In genomic region chr16:20213591-20214226, GRCm38 (mm10) we compare ENCODE assay signal across 9 mouse cellular contexts. TPM values are rescaled to one million over a fixed set of nuclear protein-coding genes. Genes with fewer than 3 reads are reported as not detected.
A peak's percentile ranks its signal among the peaks of the same experiment; 100 is the strongest.
DNase-seq lines count a peak whose midpoint lies in the region; ATAC-seq lines count a peak whose summit lies in the region.
"Had no signal": no experiment of that assay in that cellular context is flagged by ENCODE, and none has a peak within 500 bp of the region (broad histone marks: within the 10 kb centered on the region; RNA-seq: fewer than 3 reads in every experiment).

No protein-coding gene starts in this region.

- no peaks in the 10 kb centered on the region for H3K9me3 ChIP-seq in heart, embryonic 10.5 days
- H3K9me3 ChIP-seq in heart, embryonic 12.5 days (replicated peaks), result no peaks in the 10 kb centered on the region
- no peaks in the 10 kb centered on the region for H3K9me3 ChIP-seq in liver, embryonic 13.5 days (replicated peaks)
- H3K9me3 ChIP-seq: limb, embryonic 13.5 days had no signal

- peak; percentile 70 for DNase-seq in heart, embryonic 10.5 days (ENCODE audit: low spot score)
- DNase-seq in 416B (ENCODE audit: low read depth), result peak; percentile 78
- DNase-seq in Muller cell, postnatal 12 days (ENCODE audit: inconsistent ontology term), result peak; percentile 7
- peak; percentile 56 for DNase-seq in cerebellum, adult 9-11 months
- peak; percentile 22 for DNase-seq in liver, embryonic 13.5 days
- DNase-seq in telencephalon, adult 2 months (ENCODE audit: low read depth, low spot score), result peak; percentile 36

- no peaks in the 10 kb centered on the region for H3K4me1 ChIP-seq in heart, embryonic 10.5 days
- no peaks in the 10 kb centered on the region for H3K4me1 ChIP-seq in heart, embryonic 12.5 days (replicated peaks)
- no peaks in the 10 kb centered on the region for H3K4me1 ChIP-seq in liver, embryonic 13.5 days (replicated peaks)
- H3K4me1 ChIP-seq: limb, embryonic 13.5 days had no signal

- H3K36me3 ChIP-seq in heart, embryonic 10.5 days, result peaks cover 89% of the 10 kb centered on the region
- H3K36me3 ChIP-seq in heart, embryonic 12.5 days, result peaks cover 87% of the 10 kb centered on the region
- H3K36me3 ChIP-seq in liver, embryonic 13.5 days, result peaks cover 79% of the 10 kb centered on the region

- H3K27me3 ChIP-seq in heart, embryonic 10.5 days (ENCODE audit: insufficient read depth, poor library complexity, severe bottlenecking), result no peaks in the 10 kb centered on the region
- no peaks in the 10 kb centered on the region for H3K27me3 ChIP-seq in heart, embryonic 12.5 days (replicated peaks)
- no peaks in the 10 kb centered on the region for H3K27me3 ChIP-seq in liver, embryonic 13.5 days
- H3K27me3 ChIP-seq: limb, embryonic 13.5 days had no signal

- no peak overlapping the region for H3K27ac ChIP-seq in heart, embryonic 10.5 days
- no peak overlapping the region for H3K27ac ChIP-seq in heart, embryonic 12.5 days (ENCODE audit: poor library complexity, severe bottlenecking)
- H3K27ac ChIP-seq in liver, embryonic 13.5 days, result no peak overlapping the region
- H3K27ac ChIP-seq: limb, embryonic 13.5 days had no signal

- no peak overlapping the region for H3K4me3 ChIP-seq in heart, embryonic 10.5 days
- H3K4me3 ChIP-seq in heart, embryonic 12.5 days, result no peak overlapping the region
- H3K4me3 ChIP-seq in liver, embryonic 13.5 days (replicated peaks), result no peak overlapping the region
- H3K4me3 ChIP-seq: limb, embryonic 13.5 days had no signal

- H3K4me2 ChIP-seq in heart, embryonic 12.5 days, result no peak overlapping the region
- no peak overlapping the region for H3K4me2 ChIP-seq in liver, embryonic 13.5 days
- H3K4me2 ChIP-seq: limb, embryonic 13.5 days had no signal

- no peak overlapping the region for H3K9ac ChIP-seq in heart, embryonic 12.5 days
- no peak overlapping the region for H3K9ac ChIP-seq in liver, embryonic 13.5 days
- H3K9ac ChIP-seq: limb, embryonic 13.5 days had no signal

- 82% methylated on average over 3 of the region's 3 CpGs for WGBS in heart, embryonic 10.5 days
- WGBS in heart, embryonic 12.5 days, result 81% methylated on average over 3 of the region's 3 CpGs
- WGBS in liver, embryonic 13.5 days (ENCODE audit: insufficient replicate concordance), result 75% methylated on average over 3 of the region's 3 CpGs

- no peak for ATAC-seq in heart, embryonic 12.5 days (ENCODE audit: insufficient number of reproducible peaks, low FRiP score)
- peak; percentile 32 to 83; a peak in 3 of 4 replicates for ATAC-seq in hematopoietic stem cell, adult 5-6 weeks (replicated peaks in 1 of 2; ENCODE audit: insufficient read depth in 1 of 2, low FRiP score in 2 of 2, low TSS enrichment in 1 of 2, low read depth in 1 of 2, poor library complexity in 2 of 2, severe bottlenecking in 2 of 2)
- ATAC-seq in liver, embryonic 13.5 days (ENCODE audit: low read depth), result no peak

RNA-seq across cellular contexts. Expression of gene Map6d1, which starts 27.4 kb away (rescaled TPM):
- polyA plus RNA-seq in heart, embryonic 10.5 days (2016; fragmentation: Nextera tagmentation; extraction: Ambion mirVana), result 0.94 and 1.8 TPM in 2 replicates
- 1.3 TPM in 2 replicates for polyA plus RNA-seq in heart, embryonic 12.5 days (2016; fragmentation: Nextera tagmentation; extraction: Ambion mirVana)
- total RNA-seq in hematopoietic stem cell, adult 5-6 weeks (2017), result not detected in 2 replicates
- polyA plus RNA-seq in liver, embryonic 13.5 days (2015; fragmentation: Nextera tagmentation; extraction: Ambion mirVana), result 0.06 TPM in 2 replicates

Comparison
In these comparisons a context has a peak if more than half of its experiments do, and no peak if none do; other contexts are left out.
1. DNase-seq: peak in every context shown above with its lines; median percentile 78 in 416B; 70 in heart, embryonic 10.5 days; 56 in cerebellum, adult 9-11 months; 36 in telencephalon, adult 2 months; 22 in liver, embryonic 13.5 days; 7 in Muller cell, postnatal 12 days.
2. ATAC-seq: peak in hematopoietic stem cell, adult 5-6 weeks (2 of 2); none in heart, embryonic 12.5 days (single experiment) and liver, embryonic 13.5 days (single experiment).